Mouse (Mus musculus) brain, embryonic 14.5 days (tissue): ENCODE measurements around the gene Ctnnd2.

Experiments used
- CTCF ChIP-seq: fragments of 200-500 bp; IDR thresholded peaks from 2 replicates; pipeline ENCODE4 v1.5.1; 2012; ENCODE audit warnings: inconsistent platforms, mild to moderate bottlenecking, moderate library complexity, borderline replicate concordance; ENCODE audit not compliant: insufficient read depth, insufficient read length; ENCODE audit errors: extremely low read depth
- POLR2A ChIP-seq: fragments of 200-500 bp; IDR thresholded peaks from 2 replicates; pipeline ENCODE4 v1.6.1; 2012; ENCODE audit warnings: mild to moderate bottlenecking, inconsistent platforms, borderline replicate concordance; ENCODE audit not compliant: poor library complexity, insufficient read depth, insufficient read length, severe bottlenecking; ENCODE audit errors: extremely low read depth

DNA sequence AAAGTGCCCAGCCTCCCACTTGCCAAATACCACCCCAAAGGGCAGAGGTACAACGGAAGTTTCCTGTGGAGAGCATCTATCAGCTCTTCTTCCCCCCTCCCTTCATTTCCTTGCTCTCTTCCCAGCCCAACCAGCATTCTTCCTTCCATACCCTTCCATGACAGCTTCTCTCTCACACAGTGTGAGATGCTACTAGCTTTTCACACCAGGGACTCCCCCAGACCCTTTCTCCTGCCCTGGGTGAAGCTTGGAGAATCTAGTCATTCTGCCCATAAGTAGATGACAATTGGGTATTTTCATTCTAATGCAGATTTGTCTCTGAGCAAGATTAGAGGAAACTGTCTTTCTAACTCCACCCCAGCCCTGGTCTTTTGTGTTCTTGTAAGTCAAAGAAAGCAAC lies 473.3 kb downstream of the Ctnnd2 start:
- TF ChIP-seq CTCF = no peak
- TF ChIP-seq POLR2A = no peak
